Mouse (Mus musculus): Measurements from ENCODE around the gene H2-Aa. TPM values are rescaled to one million over a fixed set of nuclear protein-coding genes. Genes with fewer than 3 reads are reported as not detected.

The H2-Aa gene
- polyA plus RNA-seq, 1 experiment: 1,846 TPM

DNA sequence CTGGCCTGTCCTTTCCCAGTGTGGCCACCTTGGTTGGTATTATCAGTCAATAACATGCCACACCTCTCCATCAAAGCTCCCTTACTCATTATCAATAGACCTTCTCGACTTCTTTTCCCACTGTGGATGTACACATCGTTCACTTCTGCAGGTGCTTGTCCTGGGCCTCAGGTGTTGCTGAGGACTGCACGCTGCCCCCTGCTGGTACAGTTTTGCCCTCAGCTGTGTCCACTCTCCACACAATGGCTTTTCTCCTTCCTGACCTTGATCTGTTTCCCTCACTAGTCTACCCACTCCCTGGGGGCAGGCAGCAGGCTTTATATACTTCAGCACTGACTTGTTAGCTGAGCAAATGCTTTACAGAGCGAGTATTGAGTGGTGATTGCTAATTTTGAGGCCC lies 1.8 kb downstream of the H2-Aa start:
- DNase-seq (ENCODE audit: low read depth in 1 of 2, low spot score in 2 of 2): peak in 1 of 2 experiments; percentile 73
- TF ChIP-seq CTCF (IDR thresholded peaks at IDR 0.05; ENCODE audit: extremely low read depth, insufficient read depth, insufficient read length, insufficient replicate concordance) (peak; percentile 67; the same call in 1 of the 2 replicates), POLR2A (IDR thresholded peaks at IDR 0.05; ENCODE audit: low read depth, low read length) (no peak; the same call in 1 of the 2 replicates)
- WGBS: 50% methylated on average over 4 of the region's 4 CpGs
- no peaks in the 10 kb centered on the region for H3K27me3 ChIP-seq (ENCODE audit: control insufficient read depth, insufficient read depth, low read length)
- peaks cover 15% of the 10 kb centered on the region; the same call in 1 of the 2 replicates for H3K4me1 ChIP-seq (ENCODE audit: control insufficient read depth, insufficient read depth, insufficient read length)
- H3K4me3 ChIP-seq (ENCODE audit: extremely low read depth, insufficient read depth, insufficient read length): peak overlapping the region; percentile 89
- peaks cover 38% of the 10 kb centered on the region for H3K36me3 ChIP-seq (ENCODE audit: control insufficient read depth, insufficient read depth, low read length)
- 0 out of 2 replicates have a peak overlapping the region, but pooled peaks have one; percentile 51 for H3K27ac ChIP-seq (ENCODE audit: insufficient read depth, low read length)

DNA sequence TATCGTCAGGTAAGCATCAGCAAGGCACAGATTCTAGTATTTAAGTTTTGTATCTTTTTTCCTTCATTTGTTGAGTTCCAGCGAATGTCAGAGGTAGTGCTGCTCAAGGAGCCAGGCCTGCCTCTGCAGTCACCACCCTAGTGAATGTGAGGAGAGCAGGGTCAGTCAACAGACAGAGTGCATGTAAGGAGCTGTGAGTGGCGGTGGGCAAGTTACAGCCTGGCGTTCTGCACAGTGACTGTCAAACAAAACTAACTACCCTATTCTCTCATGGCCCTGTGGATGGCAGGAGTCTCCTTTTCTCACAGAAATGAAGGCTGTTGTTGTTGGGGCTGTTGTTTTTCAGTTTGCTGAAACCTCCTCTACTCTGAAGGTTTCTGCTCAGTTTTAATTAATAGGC lies 2.3 kb downstream of the H2-Aa start:
- WGBS: 81% methylated on average over 4 of the region's 4 CpGs
- no peak for TF ChIP-seq POLR2A (IDR thresholded peaks at IDR 0.05; ENCODE audit: low read depth, low read length)
- no peak for TF ChIP-seq CTCF (IDR thresholded peaks at IDR 0.05; ENCODE audit: extremely low read depth, insufficient read depth, insufficient read length, insufficient replicate concordance)
- H3K27ac ChIP-seq (ENCODE audit: insufficient read depth, low read length): peak overlapping the region; percentile 13; the same call in 1 of the 2 replicates
- peaks cover 38% of the 10 kb centered on the region for H3K36me3 ChIP-seq (ENCODE audit: control insufficient read depth, insufficient read depth, low read length)
- H3K4me3 ChIP-seq (ENCODE audit: extremely low read depth, insufficient read depth, insufficient read length): peak overlapping the region; percentile 89
- DNase-seq (ENCODE audit: low read depth in 1 of 2, low spot score in 2 of 2): no peak
- H3K27me3 ChIP-seq (ENCODE audit: control insufficient read depth, insufficient read depth, low read length): no peaks in the 10 kb centered on the region
- peaks cover 13% of the 10 kb centered on the region; the same call in 1 of the 2 replicates for H3K4me1 ChIP-seq (ENCODE audit: control insufficient read depth, insufficient read depth, insufficient read length)

- H3K4me3 ChIP-seq (ENCODE audit: extremely low read depth, insufficient read depth, insufficient read length): no peak overlapping the region
- H3K4me1 ChIP-seq (ENCODE audit: control insufficient read depth, insufficient read depth, insufficient read length): peaks cover 9% of the 10 kb centered on the region; the same call in 1 of the 2 replicates
- no peak for DNase-seq (ENCODE audit: low read depth in 1 of 2, low spot score in 2 of 2)
- no peaks in the 10 kb centered on the region for H3K27me3 ChIP-seq (ENCODE audit: control insufficient read depth, insufficient read depth, low read length)
- 76% methylated on average over 1 of the region's 1 CpGs for WGBS
- TF ChIP-seq POLR2A (IDR thresholded peaks at IDR 0.05; ENCODE audit: low read depth, low read length) (no peak), CTCF (IDR thresholded peaks at IDR 0.05; ENCODE audit: extremely low read depth, insufficient read depth, insufficient read length, insufficient replicate concordance) (no peak)
- no peak overlapping the region for H3K27ac ChIP-seq (ENCODE audit: insufficient read depth, low read length)
- peaks cover 45% of the 10 kb centered on the region for H3K36me3 ChIP-seq (ENCODE audit: control insufficient read depth, insufficient read depth, low read length)
Measured at GRCm38 (mm10) chr17:34281836-34282235, 5.8 kb downstream of the H2-Aa start.

- DNase-seq (ENCODE audit: low read depth in 1 of 2, low spot score in 2 of 2): no peak
- no peak overlapping the region for H3K27ac ChIP-seq (ENCODE audit: insufficient read depth, low read length)
- no peaks in the 10 kb centered on the region for H3K27me3 ChIP-seq (ENCODE audit: control insufficient read depth, insufficient read depth, low read length)
- no peak overlapping the region for H3K4me3 ChIP-seq (ENCODE audit: extremely low read depth, insufficient read depth, insufficient read length)
- H3K4me1 ChIP-seq (ENCODE audit: control insufficient read depth, insufficient read depth, insufficient read length): peaks cover 9% of the 10 kb centered on the region; the same call in 1 of the 2 replicates
- TF ChIP-seq CTCF (IDR thresholded peaks at IDR 0.05; ENCODE audit: extremely low read depth, insufficient read depth, insufficient read length, insufficient replicate concordance) (no peak), POLR2A (IDR thresholded peaks at IDR 0.05; ENCODE audit: low read depth, low read length) (no peak)
- peaks cover 39% of the 10 kb centered on the region for H3K36me3 ChIP-seq (ENCODE audit: control insufficient read depth, insufficient read depth, low read length)
- 90% methylated on average over 1 of the region's 1 CpGs for WGBS
Measured at GRCm38 (mm10) chr17:34280499-34281038, 7.1 kb downstream of the H2-Aa start.

GRCm38 (mm10) chr17:34272102-34272501 lies 15.5 kb downstream of the H2-Aa start:
- no peak overlapping the region for H3K27ac ChIP-seq (ENCODE audit: insufficient read depth, low read length)
- no peak overlapping the region for H3K4me3 ChIP-seq (ENCODE audit: extremely low read depth, insufficient read depth, insufficient read length)
- TF ChIP-seq CTCF (IDR thresholded peaks at IDR 0.05; ENCODE audit: extremely low read depth, insufficient read depth, insufficient read length, insufficient replicate concordance) (no peak), POLR2A (IDR thresholded peaks at IDR 0.05; ENCODE audit: low read depth, low read length) (no peak)
- no peaks in the 10 kb centered on the region for H3K27me3 ChIP-seq (ENCODE audit: control insufficient read depth, insufficient read depth, low read length)
- H3K4me1 ChIP-seq (ENCODE audit: control insufficient read depth, insufficient read depth, insufficient read length): peaks cover 6% of the 10 kb centered on the region; the same call in 1 of the 2 replicates
- DNase-seq (ENCODE audit: low read depth in 1 of 2, low spot score in 2 of 2): no peak
- WGBS: 98% methylated on average over 1 of the region's 1 CpGs
- peaks cover 31% of the 10 kb centered on the region for H3K36me3 ChIP-seq (ENCODE audit: control insufficient read depth, insufficient read depth, low read length)

DNA sequence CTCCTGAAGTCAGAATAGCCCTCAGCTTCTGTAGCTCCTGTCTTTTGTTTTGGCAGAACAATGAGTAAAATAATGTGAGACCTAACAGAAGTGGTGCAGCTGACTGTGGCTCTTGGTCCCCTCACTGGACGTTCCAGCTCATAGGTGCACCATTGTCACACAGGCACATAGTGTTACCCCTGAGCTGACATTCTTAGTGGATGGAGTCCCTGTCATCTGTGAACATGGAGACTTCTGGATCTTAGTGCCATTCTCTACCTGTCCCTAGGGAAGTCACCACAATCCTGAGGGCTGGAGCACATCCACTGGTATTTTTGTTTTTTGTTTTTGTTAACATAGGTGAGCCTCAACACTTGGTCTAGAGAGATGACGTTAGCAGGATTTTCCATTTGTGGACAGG lies 16.7 kb downstream of the H2-Aa start:
- no peak overlapping the region for H3K27ac ChIP-seq (ENCODE audit: insufficient read depth, low read length)
- H3K27me3 ChIP-seq (ENCODE audit: control insufficient read depth, insufficient read depth, low read length): no peaks in the 10 kb centered on the region
- WGBS: 79% methylated on average over 2 of the region's 2 CpGs
- H3K4me3 ChIP-seq (ENCODE audit: extremely low read depth, insufficient read depth, insufficient read length): no peak overlapping the region
- TF ChIP-seq POLR2A (IDR thresholded peaks at IDR 0.05; ENCODE audit: low read depth, low read length) (no peak), CTCF (IDR thresholded peaks at IDR 0.05; ENCODE audit: extremely low read depth, insufficient read depth, insufficient read length, insufficient replicate concordance) (no peak)
- no peak for DNase-seq (ENCODE audit: low read depth in 1 of 2, low spot score in 2 of 2)
- H3K4me1 ChIP-seq (ENCODE audit: control insufficient read depth, insufficient read depth, insufficient read length): peaks cover 6% of the 10 kb centered on the region; the same call in 1 of the 2 replicates
- peaks cover 34% of the 10 kb centered on the region for H3K36me3 ChIP-seq (ENCODE audit: control insufficient read depth, insufficient read depth, low read length)

DNA sequence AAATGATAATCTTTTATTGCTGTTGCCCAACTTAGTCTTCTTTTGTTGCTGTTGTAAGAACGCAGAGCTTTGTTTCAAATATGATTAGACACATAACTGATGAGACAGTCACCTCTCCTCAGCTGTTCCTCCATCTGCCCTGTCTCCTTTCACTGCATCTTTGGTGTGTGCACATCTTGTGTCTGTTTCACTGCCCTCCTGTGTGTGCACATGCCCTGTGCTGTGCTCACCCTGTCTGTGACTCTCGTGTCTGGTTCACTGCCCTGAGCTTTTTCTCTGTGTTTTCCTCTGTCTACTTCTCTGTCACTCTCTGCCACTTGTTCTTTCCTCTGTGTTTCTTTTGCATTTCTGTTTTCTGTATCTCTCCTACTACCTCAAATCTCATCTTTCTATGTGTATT lies 17.4 kb downstream of the H2-Aa start:
- WGBS: 85% methylated on average over 2 of the region's 2 CpGs
- Histone ChIP-seq H3K36me3 (ENCODE audit: control insufficient read depth, insufficient read depth, low read length) (peaks cover 37% of the 10 kb centered on the region), H3K27me3 (ENCODE audit: control insufficient read depth, insufficient read depth, low read length) (no peaks in the 10 kb centered on the region), H3K4me3 (ENCODE audit: extremely low read depth, insufficient read depth, insufficient read length) (no peak overlapping the region), H3K4me1 (ENCODE audit: control insufficient read depth, insufficient read depth, insufficient read length) (peaks cover 6% of the 10 kb centered on the region; the same call in 1 of the 2 replicates), H3K27ac (ENCODE audit: insufficient read depth, low read length) (no peak overlapping the region)
- no peak for TF ChIP-seq POLR2A (IDR thresholded peaks at IDR 0.05; ENCODE audit: low read depth, low read length)
- TF ChIP-seq CTCF (IDR thresholded peaks at IDR 0.05; ENCODE audit: extremely low read depth, insufficient read depth, insufficient read length, insufficient replicate concordance): no peak
- DNase-seq (ENCODE audit: low read depth in 1 of 2, low spot score in 2 of 2): no peak

All from spleen, adult 2 months (tissue).